Mouse (Mus musculus): ENCODE measurements around the gene Adam19. TPM values are rescaled to one million over a fixed set of nuclear protein-coding genes. Genes with fewer than 3 reads are reported as not detected.

Gene Adam19
- 21.1 and 25.2 TPM in 2 replicates for polyA plus RNA-seq (2016; fragmentation: Nextera tagmentation; extraction: Ambion mirVana)

GRCm38 (mm10) chr11:46055896-46056769 is at the start of gene Adam19:
Adam19 (plus strand) TSS chr11:46055992.
- H3K9ac ChIP-seq: peak within 1 kb of the TSS; percentile 81
- H3K36me3 ChIP-seq: peaks cover 5% of the 10 kb centered on the region; the same call in 1 of the 2 replicates
- H3K4me2 ChIP-seq (replicated peaks): peak within 1 kb of the TSS; percentile 67
- WGBS: under 1% methylated on average over 51 of the region's 51 CpGs
- H3K27me3 ChIP-seq (replicated peaks): no peaks in the 10 kb centered on the region
- peak; percentile 84 for ATAC-seq (ENCODE audit: low FRiP score, low read depth)
- H3K9me3 ChIP-seq: no peaks in the 10 kb centered on the region
- H3K27ac ChIP-seq: peak within 1 kb of the TSS; percentile 85
- H3K4me1 ChIP-seq: peaks cover 11% of the 10 kb centered on the region; the same call in 1 of the 2 replicates
- H3K4me3 ChIP-seq: peak within 1 kb of the TSS; percentile 66

- no peaks in the 10 kb centered on the region for H3K36me3 ChIP-seq
- H3K4me1 ChIP-seq: no peaks in the 10 kb centered on the region
- no peaks in the 10 kb centered on the region for H3K27me3 ChIP-seq (replicated peaks)
- no peak overlapping the region for H3K4me2 ChIP-seq (replicated peaks)
- no peak overlapping the region for H3K4me3 ChIP-seq
- H3K27ac ChIP-seq: no peak overlapping the region
- no peak for ATAC-seq (ENCODE audit: low FRiP score, low read depth)
- H3K9ac ChIP-seq: no peak overlapping the region
- WGBS: 29% methylated on average over 6 of the region's 6 CpGs
- no peaks in the 10 kb centered on the region for H3K9me3 ChIP-seq
These were observed 39.7 kb upstream of the Adam19 start for GRCm38 (mm10) chr11:46016061-46016460.

- ATAC-seq (ENCODE audit: low FRiP score, low read depth): no peak
- H3K4me1 ChIP-seq: no peaks in the 10 kb centered on the region
- no peaks in the 10 kb centered on the region for H3K36me3 ChIP-seq
- H3K27me3 ChIP-seq (replicated peaks): no peaks in the 10 kb centered on the region
- no peak overlapping the region for H3K4me3 ChIP-seq
- H3K9me3 ChIP-seq: no peaks in the 10 kb centered on the region
- H3K27ac ChIP-seq: no peak overlapping the region
- whole genome bisulfite sequencing: 67% methylated on average over 1 of the region's 1 CpGs
- H3K4me2 ChIP-seq (replicated peaks): no peak overlapping the region
- no peak overlapping the region for H3K9ac ChIP-seq
These were observed 35.5 kb upstream of the Adam19 start for GRCm38 (mm10) chr11:46020246-46020645.

DNA sequence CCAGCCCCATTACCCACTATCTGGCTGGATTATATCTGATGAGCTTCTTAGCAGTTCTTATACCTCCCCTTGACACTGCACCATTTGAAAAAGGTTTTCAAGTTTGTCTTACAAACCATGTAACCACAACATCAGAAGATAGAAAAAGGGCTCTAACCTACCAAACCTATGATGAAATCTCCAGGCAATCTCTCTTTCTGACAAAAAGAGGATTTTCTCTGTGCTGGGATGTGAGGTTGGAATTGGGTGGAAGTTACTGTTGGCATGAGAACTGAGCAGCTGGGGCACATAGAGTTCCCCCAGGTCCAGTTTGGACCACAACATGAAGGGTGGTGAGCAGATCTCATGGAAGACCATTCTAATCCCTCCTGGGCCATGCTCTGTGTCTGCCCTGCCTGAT is 33.9 kb upstream of the Adam19 start:
- Histone ChIP-seq H3K27me3 (replicated peaks) (no peaks in the 10 kb centered on the region), H3K9ac (no peak overlapping the region), H3K4me2 (replicated peaks) (no peak overlapping the region), H3K27ac (no peak overlapping the region), H3K4me3 (no peak overlapping the region), H3K36me3 (no peaks in the 10 kb centered on the region), H3K4me1 (no peaks in the 10 kb centered on the region; the same call in 1 of the 2 replicates), H3K9me3 (no peaks in the 10 kb centered on the region)
- ATAC-seq (ENCODE audit: low FRiP score, low read depth): no peak

GRCm38 (mm10) chr11:46022983-46023382 is 32.8 kb upstream of the Adam19 start:
- Histone ChIP-seq H3K4me1 (no peaks in the 10 kb centered on the region; the same call in 1 of the 2 replicates), H3K4me3 (no peak overlapping the region), H3K9ac (no peak overlapping the region), H3K27me3 (replicated peaks) (no peaks in the 10 kb centered on the region), H3K27ac (no peak overlapping the region), H3K9me3 (no peaks in the 10 kb centered on the region), H3K4me2 (replicated peaks) (no peak overlapping the region), H3K36me3 (no peaks in the 10 kb centered on the region)
- ATAC-seq (ENCODE audit: low FRiP score, low read depth): no peak
- WGBS: 83% methylated on average over 6 of the region's 6 CpGs

- H3K4me1 ChIP-seq: no peaks in the 10 kb centered on the region; the same call in 1 of the 2 replicates
- no peak for ATAC-seq (ENCODE audit: low FRiP score, low read depth)
- no peaks in the 10 kb centered on the region for H3K27me3 ChIP-seq (replicated peaks)
- H3K4me3 ChIP-seq: no peak overlapping the region
- H3K36me3 ChIP-seq: no peaks in the 10 kb centered on the region
- H3K9ac ChIP-seq: no peak overlapping the region
- no peak overlapping the region for H3K27ac ChIP-seq
- WGBS: 58% methylated on average over 7 of the region's 7 CpGs
- no peak overlapping the region for H3K4me2 ChIP-seq (replicated peaks)
- H3K9me3 ChIP-seq: no peaks in the 10 kb centered on the region
These were observed 29.8 kb upstream of the Adam19 start for GRCm38 (mm10) chr11:46025962-46026392.

DNA sequence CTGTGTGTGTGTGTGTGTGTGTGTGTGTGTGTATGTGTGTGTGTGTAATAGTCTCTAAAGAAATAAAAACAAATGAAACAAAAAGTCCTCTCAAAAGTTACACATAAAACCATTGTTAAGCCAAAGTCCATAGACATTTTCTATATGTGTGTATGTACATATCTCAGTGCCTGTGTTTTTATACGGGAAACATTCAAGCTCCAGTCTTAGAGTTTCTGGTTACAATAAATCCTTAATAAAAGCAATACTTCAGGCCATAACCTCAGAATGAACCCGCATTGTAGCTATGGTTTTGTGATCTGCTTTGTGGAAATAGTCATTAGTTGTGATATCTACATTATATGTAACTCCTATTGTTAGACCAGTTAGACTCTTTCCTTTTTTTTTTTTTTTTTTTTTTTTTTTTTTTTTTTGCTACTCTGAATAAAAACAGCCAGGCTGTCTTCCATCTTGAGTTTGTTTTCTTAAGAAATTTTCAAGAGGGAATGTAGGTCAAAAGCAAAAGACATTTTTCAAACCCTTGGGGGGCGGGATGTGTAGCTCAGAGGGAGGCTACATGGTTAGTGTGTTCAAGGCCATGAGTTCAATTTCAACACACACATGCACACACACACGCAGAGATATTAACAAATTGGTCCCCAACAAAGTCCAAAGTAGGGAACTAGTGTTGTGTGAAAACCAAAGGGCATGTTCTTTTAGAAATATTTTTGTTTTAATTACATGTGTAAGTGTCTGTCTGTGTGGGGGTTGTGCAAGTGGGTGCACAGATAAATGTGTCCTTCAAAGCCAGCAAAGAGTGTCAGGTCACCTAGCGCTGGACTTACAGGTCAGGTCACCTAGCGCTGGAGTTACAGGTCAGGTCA is 27.6 kb upstream of the Adam19 start:
- Histone ChIP-seq H3K27me3 (replicated peaks) (no peaks in the 10 kb centered on the region), H3K4me3 (no peak overlapping the region), H3K36me3 (no peaks in the 10 kb centered on the region), H3K27ac (no peak overlapping the region), H3K9me3 (no peaks in the 10 kb centered on the region), H3K4me1 (no peaks in the 10 kb centered on the region; the same call in 1 of the 2 replicates), H3K4me2 (replicated peaks) (no peak overlapping the region), H3K9ac (no peak overlapping the region)
- 88% methylated on average over 6 of the region's 6 CpGs for WGBS
- ATAC-seq (ENCODE audit: low FRiP score, low read depth): no peak

GRCm38 (mm10) chr11:46029485-46029884 is 26.3 kb upstream of the Adam19 start:
- no peaks in the 10 kb centered on the region for H3K9me3 ChIP-seq
- no peak overlapping the region for H3K27ac ChIP-seq
- H3K27me3 ChIP-seq (replicated peaks): no peaks in the 10 kb centered on the region
- no peak overlapping the region for H3K4me2 ChIP-seq (replicated peaks)
- no peak for ATAC-seq (ENCODE audit: low FRiP score, low read depth)
- 76% methylated on average over 2 of the region's 2 CpGs for WGBS
- no peak overlapping the region for H3K9ac ChIP-seq
- no peaks in the 10 kb centered on the region for H3K36me3 ChIP-seq
- H3K4me3 ChIP-seq: no peak overlapping the region
- H3K4me1 ChIP-seq: no peaks in the 10 kb centered on the region; the same call in 1 of the 2 replicates

- no peaks in the 10 kb centered on the region for H3K36me3 ChIP-seq
- no peak overlapping the region for H3K4me3 ChIP-seq
- no peaks in the 10 kb centered on the region for H3K9me3 ChIP-seq
- H3K27me3 ChIP-seq (replicated peaks): no peaks in the 10 kb centered on the region
- H3K27ac ChIP-seq: no peak overlapping the region
- no peak for ATAC-seq (ENCODE audit: low FRiP score, low read depth)
- WGBS: 71% methylated on average over 2 of the region's 2 CpGs
- H3K4me2 ChIP-seq (replicated peaks): no peak overlapping the region
- no peaks in the 10 kb centered on the region; the same call in 1 of the 2 replicates for H3K4me1 ChIP-seq
- H3K9ac ChIP-seq: no peak overlapping the region
These were observed 25.8 kb upstream of the Adam19 start for GRCm38 (mm10) chr11:46030026-46030425.

DNA sequence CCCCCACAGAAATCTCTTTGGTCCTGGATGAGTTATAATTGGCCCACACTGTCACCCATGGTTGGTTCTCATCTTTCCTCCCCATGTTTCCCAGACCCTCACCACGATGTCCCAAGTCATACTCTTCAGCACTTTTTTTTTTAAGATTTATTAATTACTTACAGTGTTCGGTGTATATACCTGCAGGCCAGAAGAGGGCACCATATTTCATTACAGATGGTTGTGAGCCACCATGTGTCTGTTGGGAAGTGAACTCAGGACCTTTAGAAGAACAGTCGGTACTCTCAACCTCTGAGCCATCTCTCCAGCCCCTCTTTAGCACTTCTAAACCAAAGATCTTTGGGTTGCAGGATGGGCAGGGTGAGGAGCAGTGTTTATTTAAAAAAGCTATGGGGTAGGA is 24.3 kb upstream of the Adam19 start:
- H3K36me3 ChIP-seq: no peaks in the 10 kb centered on the region
- no peak overlapping the region for H3K4me3 ChIP-seq
- no peak overlapping the region for H3K4me2 ChIP-seq (replicated peaks)
- no peaks in the 10 kb centered on the region for H3K27me3 ChIP-seq (replicated peaks)
- no peak overlapping the region for H3K27ac ChIP-seq
- WGBS: 63% methylated on average over 3 of the region's 3 CpGs
- H3K9ac ChIP-seq: no peak overlapping the region
- H3K9me3 ChIP-seq: no peaks in the 10 kb centered on the region
- H3K4me1 ChIP-seq: no peaks in the 10 kb centered on the region
- no peak for ATAC-seq (ENCODE audit: low FRiP score, low read depth)

DNA sequence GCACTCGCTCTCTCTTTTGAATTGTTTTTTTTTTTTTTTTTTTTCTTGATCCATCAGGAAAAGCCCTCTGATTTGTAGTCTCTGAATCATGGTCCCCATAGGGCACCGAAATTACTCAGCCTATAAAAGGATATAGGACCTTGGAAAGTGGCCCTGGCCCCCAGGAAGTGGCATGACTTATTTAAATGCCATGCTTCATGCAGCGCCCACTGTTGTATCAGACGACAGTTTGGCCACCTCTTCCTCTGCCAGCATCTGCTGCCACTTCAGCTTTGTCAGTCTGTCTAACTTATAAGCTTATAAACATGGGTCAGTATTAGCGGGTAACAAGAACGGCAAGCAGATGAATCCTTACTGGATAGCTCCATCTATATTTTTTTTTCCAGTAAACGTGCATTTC is 22.8 kb upstream of the Adam19 start:
- H3K9ac ChIP-seq: no peak overlapping the region
- H3K4me3 ChIP-seq: no peak overlapping the region
- H3K27me3 ChIP-seq (replicated peaks): no peaks in the 10 kb centered on the region
- no peak overlapping the region for H3K27ac ChIP-seq
- H3K4me1 ChIP-seq: no peaks in the 10 kb centered on the region
- H3K36me3 ChIP-seq: no peaks in the 10 kb centered on the region
- 92% methylated on average over 7 of the region's 7 CpGs for WGBS
- ATAC-seq (ENCODE audit: low FRiP score, low read depth): no peak
- H3K9me3 ChIP-seq: no peaks in the 10 kb centered on the region
- H3K4me2 ChIP-seq (replicated peaks): no peak overlapping the region

DNA sequence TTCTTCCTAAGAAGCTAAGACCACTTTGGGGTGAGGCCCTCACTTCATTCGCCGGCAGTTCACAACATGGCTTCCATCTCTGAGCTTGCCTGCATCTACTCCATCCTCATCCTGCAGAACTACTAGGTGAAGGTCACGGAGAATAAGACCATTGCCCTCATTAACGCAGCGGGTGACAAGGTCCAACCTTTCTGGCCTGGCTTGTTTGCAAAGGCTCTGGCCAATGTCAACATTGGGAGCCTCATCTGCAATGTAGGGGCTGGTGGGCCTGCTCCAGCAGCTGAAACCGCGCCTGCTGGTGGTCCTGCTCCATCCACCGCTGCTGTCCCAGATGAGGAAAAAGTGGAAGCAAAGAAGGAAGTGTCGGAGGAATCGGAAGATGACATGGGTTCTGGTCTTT is 19.4 kb upstream of the Adam19 start:
- H3K9me3 ChIP-seq: no peaks in the 10 kb centered on the region
- H3K4me3 ChIP-seq: no peak overlapping the region
- no peak for ATAC-seq (ENCODE audit: low FRiP score, low read depth)
- no peak overlapping the region for H3K9ac ChIP-seq
- H3K27me3 ChIP-seq (replicated peaks): no peaks in the 10 kb centered on the region
- H3K36me3 ChIP-seq: no peaks in the 10 kb centered on the region
- no peaks in the 10 kb centered on the region for H3K4me1 ChIP-seq
- H3K4me2 ChIP-seq (replicated peaks): no peak overlapping the region
- 97% methylated on average over 10 of the region's 10 CpGs for WGBS
- no peak overlapping the region for H3K27ac ChIP-seq

All from neural tube, embryonic 12.5 days (tissue).